Mouse (Mus musculus) embryonic facial prominence, embryonic 13.5 days (tissue): ENCODE results near the gene Ucma. TPM values are rescaled to one million over a fixed set of nuclear protein-coding genes. Genes with fewer than 3 reads are reported as not detected.

ENCODE experiments used
- ATAC-seq: fragments of 200-750 bp; cut with Nextera tagmentation; 2 replicates; pipeline ENCODE4 v1.8.0; 2017; ENCODE audit warnings: low read depth; ENCODE audit not compliant: insufficient number of reproducible peaks, insufficient read depth, low FRiP score, low TSS enrichment
- H3K27ac ChIP-seq: fragments of 300-500 bp; sonication (generic); 2 replicates; pipeline ENCODE4 v1.5.1; 2015; ENCODE audit warnings: moderate library complexity, mild to moderate bottlenecking, inconsistent platforms
- H3K27me3 ChIP-seq: fragments of 300-500 bp; sonication (generic); 2 replicates; pipeline ENCODE4 v1.6.1; 2015; ENCODE audit warnings: mild to moderate bottlenecking, inconsistent platforms
- H3K36me3 ChIP-seq: fragments of 300-500 bp; sonication (generic); 2 replicates; pipeline ENCODE4 v1.6.1; 2015; ENCODE audit warnings: mild to moderate bottlenecking, inconsistent platforms
- H3K4me1 ChIP-seq: fragments of 300-500 bp; sonication (generic); 2 replicates; pipeline ENCODE4 v1.6.1; 2015; ENCODE audit warnings: inconsistent platforms
- H3K4me2 ChIP-seq: fragments of 300-500 bp; sonication (generic); 2 replicates; pipeline ENCODE4 v1.6.1; 2015; ENCODE audit warnings: moderate library complexity, mild to moderate bottlenecking, inconsistent platforms
- H3K4me3 ChIP-seq: fragments of 300-500 bp; sonication (generic); 2 replicates; pipeline ENCODE4 v1.5.1; 2015; ENCODE audit warnings: mild to moderate bottlenecking, inconsistent platforms
- H3K9ac ChIP-seq: fragments of 300-500 bp; sonication (generic); 2 replicates; pipeline ENCODE4 v1.6.1; 2015; ENCODE audit warnings: mild to moderate bottlenecking, inconsistent platforms
- H3K9me3 ChIP-seq: fragments of 300-500 bp; sonication (generic); 2 replicates; pipeline ENCODE4 v1.6.1; 2016; ENCODE audit warnings: inconsistent platforms
- WGBS: fragments of 180-500 bp; shearing (Covaris S2); methylation state at CpG from one replicate; pipeline ENCODE4 v1.1.7; 2015; ENCODE audit warnings: mixed read lengths; 5-methylcytosine and 5-hydroxymethylcytosine counted together
- polyA plus RNA-seq: library from polyadenylated mRNA; unstranded; fragments of >200 nt; fragmentation: Nextera tagmentation; extraction: Ambion mirVana; gene quantifications from 2 replicates; pipeline ENCODE4 v1.2.1, GENCODE M21; 2015

Gene Ucma
- polyA plus RNA-seq, 1 experiment from 2014 or later = 0.98 TPM

- WGBS = 91% methylated on average over 4 of the region's 4 CpGs
Observed at GRCm38 (mm10) chr2:5007107-5007506, 31.2 kb downstream of the Ucma start.

DNA sequence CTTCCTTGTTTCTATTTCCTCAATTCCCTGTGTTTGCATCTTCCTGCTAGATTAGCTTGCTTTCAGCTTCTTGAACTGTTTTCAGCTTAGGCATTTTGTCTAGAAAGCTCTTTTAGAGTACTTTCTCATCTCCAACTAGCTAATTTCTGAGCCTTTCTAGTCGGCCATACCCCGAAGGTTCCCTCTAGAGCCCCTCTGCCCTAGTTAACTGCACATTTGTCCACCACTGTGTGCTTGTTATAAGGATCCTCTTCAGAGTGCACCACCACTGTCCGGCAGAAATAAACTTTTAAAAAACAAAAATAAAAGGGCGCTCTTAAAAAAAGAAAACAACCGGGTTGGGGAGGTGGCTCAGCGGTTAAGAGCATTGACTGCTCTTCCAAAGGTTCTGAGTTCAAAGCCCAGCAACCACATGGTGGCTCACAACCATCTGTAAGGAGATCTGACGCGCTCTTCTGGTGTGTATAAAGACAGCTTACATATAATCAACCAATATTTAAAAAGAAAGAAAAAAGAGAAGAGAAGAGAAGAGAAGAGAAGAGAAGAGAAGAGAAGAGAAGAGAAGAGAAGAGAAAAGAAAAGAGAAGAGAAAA is 36.1 kb downstream of the Ucma start:
- peaks cover 13% of the 10 kb centered on the region for H3K4me1 ChIP-seq
- peak overlapping the region; percentile 68 for H3K4me3 ChIP-seq
- no peak overlapping the region for H3K27ac ChIP-seq
- H3K4me2 ChIP-seq = peak overlapping the region; percentile 63
- H3K27me3 ChIP-seq = no peaks in the 10 kb centered on the region
- ATAC-seq = no peak
- peak overlapping the region; percentile 75 for H3K9ac ChIP-seq
- H3K36me3 ChIP-seq = peaks cover 19% of the 10 kb centered on the region
- H3K9me3 ChIP-seq = no peaks in the 10 kb centered on the region
- WGBS = 12% methylated on average over 8 of the region's 8 CpGs

More at GRCm38 (mm10) chr2:5007107-5007506, 31.2 kb downstream of the Ucma start:
- H3K4me3 ChIP-seq = no peak overlapping the region
- H3K4me1 ChIP-seq = peaks cover 13% of the 10 kb centered on the region
- no peak overlapping the region for H3K9ac ChIP-seq
- no peak overlapping the region for H3K4me2 ChIP-seq
- no peak overlapping the region for H3K27ac ChIP-seq
- no peaks in the 10 kb centered on the region for H3K27me3 ChIP-seq
- H3K36me3 ChIP-seq = peaks cover 52% of the 10 kb centered on the region
- no peaks in the 10 kb centered on the region for H3K9me3 ChIP-seq
- ATAC-seq = no peak

DNA sequence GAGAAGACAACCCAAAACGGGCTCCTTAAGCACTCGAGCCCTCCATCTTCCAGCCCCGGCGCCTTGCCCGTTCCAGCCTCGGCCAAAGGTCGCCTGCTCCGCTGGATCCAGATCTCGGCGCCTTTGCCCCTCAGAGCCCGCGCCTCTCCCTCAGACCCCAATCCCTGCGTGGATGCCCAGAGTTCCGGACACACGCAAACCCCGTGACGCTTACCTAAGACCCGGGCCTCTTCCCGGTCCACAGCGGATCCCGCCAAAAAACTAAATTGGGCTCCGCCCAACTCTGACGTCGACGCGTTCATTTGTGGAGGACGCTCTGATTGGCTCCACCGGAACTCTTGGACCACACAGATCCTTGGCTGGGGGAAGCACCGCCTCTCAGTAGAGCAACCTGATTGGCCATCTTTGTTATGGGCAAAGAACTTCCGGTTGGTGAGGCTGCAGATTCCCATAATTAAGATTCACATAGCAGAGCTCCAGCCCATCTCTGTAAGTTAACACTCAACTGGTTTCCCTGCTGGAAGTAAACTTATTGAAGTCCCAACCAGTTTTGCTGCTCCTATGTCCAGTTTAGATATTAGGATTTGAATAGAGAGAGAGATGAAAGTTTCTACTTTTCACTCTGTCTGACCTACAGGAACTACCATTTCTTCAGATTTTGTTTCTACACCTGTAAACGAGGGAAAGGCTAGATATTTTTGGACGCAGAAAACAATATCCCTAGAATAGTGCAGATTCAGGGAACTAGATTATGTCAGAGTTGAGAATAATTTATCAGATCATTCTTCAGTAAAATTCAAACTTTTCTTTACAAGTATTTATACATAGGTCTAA is 36.8 kb downstream of the Ucma start, which contains the start of gene Mcm10:
Gene Mcm10, minus strand, starts transcription at position 301 of the 834 bp plus-strand sequence.
- H3K4me2 ChIP-seq = peak within 1 kb of the TSS; percentile 63
- peak within 1 kb of the TSS; percentile 68 for H3K4me3 ChIP-seq
- peak within 1 kb of the TSS; percentile 75 for H3K9ac ChIP-seq
- WGBS = 4% methylated on average over 32 of the region's 32 CpGs
- peak; percentile 100 for ATAC-seq
- no peaks in the 10 kb centered on the region for H3K9me3 ChIP-seq
- H3K4me1 ChIP-seq = peaks cover 13% of the 10 kb centered on the region
- H3K27me3 ChIP-seq = no peaks in the 10 kb centered on the region
- peak within 1 kb of the TSS; percentile 56 for H3K27ac ChIP-seq
- peaks cover 12% of the 10 kb centered on the region for H3K36me3 ChIP-seq

- 76% methylated on average over 7 of the region's 7 CpGs for WGBS
- Histone ChIP-seq H3K4me2 (no peak overlapping the region), H3K9me3 (no peaks in the 10 kb centered on the region), H3K4me1 (peaks cover 13% of the 10 kb centered on the region), H3K4me3 (no peak overlapping the region), H3K27ac (no peak overlapping the region), H3K36me3 (no peaks in the 10 kb centered on the region), H3K9ac (no peak overlapping the region), H3K27me3 (no peaks in the 10 kb centered on the region)
- no peak for ATAC-seq
Observed at GRCm38 (mm10) chr2:5014616-5015015, 38.7 kb downstream of the Ucma start.

DNA sequence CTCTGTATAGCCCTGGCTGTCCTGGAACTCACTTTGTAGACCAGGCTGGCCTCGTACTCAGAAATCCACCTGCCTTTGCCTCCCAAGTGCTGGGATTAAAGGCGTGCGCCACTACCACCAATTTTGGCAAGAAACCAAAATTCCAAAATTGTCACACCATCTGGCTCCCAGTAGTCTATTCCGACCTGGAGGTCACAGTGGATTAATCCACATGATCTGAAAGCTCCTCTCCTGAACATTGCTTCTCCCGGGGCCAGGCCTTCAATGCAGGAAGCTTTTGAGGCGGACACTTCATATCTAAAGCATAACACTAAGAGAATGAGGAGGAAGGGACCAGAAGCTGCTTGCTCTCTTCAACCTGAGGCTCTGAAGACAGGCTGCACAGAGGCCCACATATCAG is 39.6 kb downstream of the Ucma start:
- Histone ChIP-seq H3K4me1 (peaks cover 13% of the 10 kb centered on the region), H3K27ac (no peak overlapping the region), H3K9ac (no peak overlapping the region), H3K4me3 (no peak overlapping the region), H3K27me3 (no peaks in the 10 kb centered on the region), H3K9me3 (no peaks in the 10 kb centered on the region), H3K4me2 (no peak overlapping the region), H3K36me3 (no peaks in the 10 kb centered on the region)
- ATAC-seq = no peak
- WGBS = 84% methylated on average over 6 of the region's 6 CpGs

DNA sequence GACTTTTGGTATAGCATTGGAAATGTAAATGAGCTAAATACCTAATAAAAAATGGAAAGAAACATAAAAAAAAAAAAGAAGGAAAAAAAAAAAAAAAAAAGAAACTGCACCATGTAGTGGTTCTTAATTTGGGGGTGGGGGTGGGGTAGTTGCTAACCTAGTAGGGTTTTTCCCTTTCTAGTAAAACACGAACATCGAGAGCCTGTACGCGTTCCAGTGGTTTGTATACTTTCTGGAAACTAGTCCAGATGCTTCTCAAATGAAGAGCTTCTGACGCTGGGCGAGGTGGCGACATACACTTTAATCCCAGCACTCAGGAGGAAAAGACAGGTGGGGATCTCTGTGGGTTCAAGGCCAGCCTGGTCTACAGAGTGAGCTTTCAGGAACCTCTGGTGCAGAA is 41.0 kb downstream of the Ucma start:
- no peaks in the 10 kb centered on the region for H3K27me3 ChIP-seq
- WGBS = 86% methylated on average over 7 of the region's 7 CpGs
- ATAC-seq = no peak
- H3K4me3 ChIP-seq = no peak overlapping the region
- H3K9ac ChIP-seq = no peak overlapping the region
- no peak overlapping the region for H3K27ac ChIP-seq
- H3K36me3 ChIP-seq = no peaks in the 10 kb centered on the region
- no peak overlapping the region for H3K4me2 ChIP-seq
- peaks cover 2% of the 10 kb centered on the region for H3K4me1 ChIP-seq
- no peaks in the 10 kb centered on the region for H3K9me3 ChIP-seq

GRCm38 (mm10) chr2:5019708-5020107 is 43.8 kb downstream of the Ucma start:
- no peak overlapping the region for H3K27ac ChIP-seq
- ATAC-seq = no peak
- no peaks in the 10 kb centered on the region for H3K27me3 ChIP-seq
- no peak overlapping the region for H3K4me2 ChIP-seq
- no peak overlapping the region for H3K9ac ChIP-seq
- H3K4me3 ChIP-seq = no peak overlapping the region
- WGBS = 78% methylated on average over 1 of the region's 1 CpGs
- no peaks in the 10 kb centered on the region for H3K36me3 ChIP-seq
- 0 out of 2 replicates have a peak, but pooled peaks cover 3% of the 10 kb centered on the region for H3K4me1 ChIP-seq
- no peaks in the 10 kb centered on the region for H3K9me3 ChIP-seq

- WGBS = 65% methylated on average over 2 of the region's 2 CpGs
Observed at GRCm38 (mm10) chr2:5023275-5023674, 47.4 kb downstream of the Ucma start.

DNA sequence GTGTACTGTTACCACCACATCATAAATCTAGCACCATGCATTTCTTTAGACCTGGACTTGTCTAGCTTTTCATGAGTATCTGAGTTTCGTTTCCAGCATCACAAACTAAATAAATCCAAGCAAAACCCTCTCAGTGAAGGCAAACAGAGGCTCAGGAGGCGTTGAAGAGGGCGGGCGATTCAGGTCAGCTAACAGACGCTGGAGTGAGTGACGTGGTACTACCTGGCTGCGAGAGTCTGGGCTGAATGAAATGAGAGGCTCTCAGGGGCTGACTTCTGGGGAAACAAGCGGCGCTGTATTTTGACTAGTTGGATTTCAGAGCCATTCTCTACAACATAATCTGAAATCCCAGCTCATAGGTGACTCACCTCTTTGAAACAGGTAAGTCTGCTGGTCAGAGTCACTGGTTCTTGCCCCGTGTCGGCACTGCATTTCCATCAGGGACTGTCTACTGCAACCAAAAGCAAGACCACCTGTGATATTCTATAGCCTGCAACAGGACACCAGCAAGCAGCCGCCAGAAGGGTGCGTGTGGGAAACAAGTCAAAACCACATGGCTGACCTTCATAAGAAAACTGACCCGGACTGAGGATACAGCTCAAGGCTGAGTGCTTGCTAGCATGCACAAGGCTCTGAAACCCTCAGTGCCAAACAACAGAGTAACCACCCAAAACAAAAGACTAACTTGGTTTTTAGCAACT is 47.9 kb downstream of the Ucma start:
- 54% methylated on average over 14 of the region's 14 CpGs for WGBS
- no peak for ATAC-seq
- 0 out of 2 replicates have a peak, but pooled peaks cover 3% of the 10 kb centered on the region for H3K4me1 ChIP-seq

More at GRCm38 (mm10) chr2:5023275-5023674, 47.4 kb downstream of the Ucma start:
- no peaks in the 10 kb centered on the region for H3K9me3 ChIP-seq
- no peak for ATAC-seq
- no peak overlapping the region for H3K4me2 ChIP-seq
- H3K9ac ChIP-seq = no peak overlapping the region
- 0 out of 2 replicates have a peak, but pooled peaks cover 3% of the 10 kb centered on the region for H3K4me1 ChIP-seq
- H3K4me3 ChIP-seq = no peak overlapping the region
- no peak overlapping the region for H3K27ac ChIP-seq
- no peaks in the 10 kb centered on the region for H3K27me3 ChIP-seq
- no peaks in the 10 kb centered on the region for H3K36me3 ChIP-seq

GRCm38 (mm10) chr2:5025162-5025733 is 49.3 kb downstream of the Ucma start:
- WGBS = 44% methylated on average over 4 of the region's 4 CpGs
- Histone ChIP-seq H3K4me2 (no peak overlapping the region), H3K9ac (no peak overlapping the region), H3K9me3 (no peaks in the 10 kb centered on the region), H3K4me3 (no peak overlapping the region), H3K27me3 (no peaks in the 10 kb centered on the region), H3K4me1 (0 out of 2 replicates have a peak, but pooled peaks cover 3% of the 10 kb centered on the region), H3K27ac (no peak overlapping the region), H3K36me3 (no peaks in the 10 kb centered on the region)
- ATAC-seq = no peak

More for the DNA sequence above, 47.9 kb downstream of the Ucma start:
- Histone ChIP-seq H3K27me3 (no peaks in the 10 kb centered on the region), H3K9ac (no peak overlapping the region), H3K36me3 (no peaks in the 10 kb centered on the region), H3K9me3 (no peaks in the 10 kb centered on the region), H3K27ac (no peak overlapping the region), H3K4me3 (no peak overlapping the region), H3K4me2 (no peak overlapping the region)

GRCm38 (mm10) chr2:5027057-5027456 is 51.1 kb downstream of the Ucma start:
- ATAC-seq = no peak
- H3K36me3 ChIP-seq = no peaks in the 10 kb centered on the region
- no peak overlapping the region for H3K27ac ChIP-seq
- 0 out of 2 replicates have a peak, but pooled peaks cover 3% of the 10 kb centered on the region for H3K4me1 ChIP-seq
- WGBS = 66% methylated on average over 6 of the region's 6 CpGs
- no peak overlapping the region for H3K9ac ChIP-seq
- no peaks in the 10 kb centered on the region for H3K27me3 ChIP-seq
- H3K9me3 ChIP-seq = no peaks in the 10 kb centered on the region
- H3K4me2 ChIP-seq = no peak overlapping the region
- no peak overlapping the region for H3K4me3 ChIP-seq
